9 mouse cellular contexts compared by ENCODE assay signal in genomic region chr9:58113279-58113884, GRCm38 (mm10). TPM values are rescaled to one million over a fixed set of nuclear protein-coding genes. Genes with fewer than 3 reads are reported as not detected.
A peak's percentile ranks its signal among the peaks of the same experiment; 100 is the strongest.
DNase-seq lines count a peak whose midpoint lies in the region; ATAC-seq and TF ChIP-seq lines count a peak whose summit lies in the region.
"Had no signal": no experiment of that assay in that cellular context is flagged by ENCODE, and none has a peak within 500 bp of the region (broad histone marks: within the 10 kb centered on the region; RNA-seq: fewer than 3 reads in every experiment).

No protein-coding gene starts in this region.

- WGBS in heart, embryonic 16.5 days, result 8% methylated on average over 22 of the region's 22 CpGs
- WGBS in heart, adult 2 months, result 16% methylated on average over 22 of the region's 22 CpGs
- 5% methylated on average over 22 of the region's 22 CpGs for WGBS in hindbrain, embryonic 16.5 days
- 2% methylated on average over 22 of the region's 22 CpGs for WGBS in midbrain, embryonic 13.5 days

- intact Hi-C loops in heart, adult 2 months (cut with DNase I), result no loop called here

- H3K36me3 ChIP-seq in heart, embryonic 16.5 days (ENCODE audit: control insufficient read depth, insufficient read depth), result no peaks in the 10 kb centered on the region
- no peaks in the 10 kb centered on the region for H3K36me3 ChIP-seq in heart, adult 2 months (ENCODE audit: control insufficient read depth, insufficient read depth, low read length)
- no peaks in the 10 kb centered on the region for H3K36me3 ChIP-seq in hindbrain, embryonic 16.5 days (ENCODE audit: control insufficient read depth, insufficient read depth, low read length)
- no peaks in the 10 kb centered on the region for H3K36me3 ChIP-seq in midbrain, embryonic 13.5 days

- ATAC-seq in heart, embryonic 16.5 days (replicated peaks; ENCODE audit: extremely low read depth, insufficient read depth, low FRiP score), result no peak
- peak; percentile 22; the same call in 1 of the 2 replicates for ATAC-seq in hindbrain, embryonic 16.5 days
- peak; percentile 53 for ATAC-seq in midbrain, embryonic 13.5 days
- no peak for ATAC-seq in granulocyte monocyte progenitor cell, adult 5-6 weeks (replicated peaks; ENCODE audit: poor library complexity, severe bottlenecking)

- peaks cover 10% of the 10 kb centered on the region for H3K27me3 ChIP-seq in heart, embryonic 16.5 days (ENCODE audit: control insufficient read depth, insufficient read depth, low read length)
- H3K27me3 ChIP-seq in heart, adult 2 months (ENCODE audit: control insufficient read depth, insufficient read depth, low read length), result peaks cover 1% of the 10 kb centered on the region; the same call in 1 of the 2 replicates
- no peaks in the 10 kb centered on the region for H3K27me3 ChIP-seq in hindbrain, embryonic 16.5 days (replicated peaks; ENCODE audit: control insufficient read depth, insufficient read depth, low read length)
- H3K27me3 ChIP-seq in midbrain, embryonic 13.5 days, result peaks cover 31% of the 10 kb centered on the region

- peak overlapping the region; percentile 32 for H3K4me3 ChIP-seq in heart, embryonic 16.5 days (ENCODE audit: low read length)
- H3K4me3 ChIP-seq in heart, adult 2 months, result no peak overlapping the region
- H3K4me3 ChIP-seq in hindbrain, embryonic 16.5 days (ENCODE audit: low read length), result no peak overlapping the region; the same call in 1 of the 2 replicates
- peak overlapping the region; percentile 21 for H3K4me3 ChIP-seq in midbrain, embryonic 13.5 days (replicated peaks)

- DNase-seq in heart, adult 2 months, result no peak
- DNase-seq in embryo, embryonic 10 days (ENCODE audit: low spot score), result peak; percentile 49
- no peak for DNase-seq in gastrocnemius, postnatal 10 days
- DNase-seq in frontal cortex, adult 2 months (ENCODE audit: extremely low spot score in 1 of 2, low spot score in 1 of 2), result no peak

- H3K9me3 ChIP-seq in heart, embryonic 16.5 days (replicated peaks; ENCODE audit: control insufficient read depth, low read length), result no peaks in the 10 kb centered on the region
- no peaks in the 10 kb centered on the region for H3K9me3 ChIP-seq in hindbrain, embryonic 16.5 days (ENCODE audit: control insufficient read depth, low read length)
- no peaks in the 10 kb centered on the region for H3K9me3 ChIP-seq in midbrain, embryonic 13.5 days

- TF ChIP-seq CTCF in heart, adult 2 months (IDR thresholded peaks at IDR 0.05), result no peak

- no peak overlapping the region for H3K27ac ChIP-seq in heart, embryonic 16.5 days (ENCODE audit: low read length)
- H3K27ac ChIP-seq in heart, adult 2 months, result no peak overlapping the region
- H3K27ac ChIP-seq in hindbrain, embryonic 16.5 days (ENCODE audit: low read depth, low read length), result peak overlapping the region; percentile 70
- H3K27ac ChIP-seq in midbrain, embryonic 13.5 days, result peak overlapping the region; percentile 97

- no peak for TF ChIP-seq EP300 in heart, adult 2 months (IDR thresholded peaks at IDR 0.05; ENCODE audit: insufficient read depth, low read depth, low read length)

- TF ChIP-seq POLR2A in heart, adult 2 months (IDR thresholded peaks at IDR 0.05; ENCODE audit: insufficient read depth, low read depth, low read length), result no peak

- H3K4me2 ChIP-seq in heart, embryonic 16.5 days (ENCODE audit: low read depth, low read length), result peak overlapping the region; percentile 54
- H3K4me2 ChIP-seq in hindbrain, embryonic 16.5 days (ENCODE audit: low read length), result peak overlapping the region; percentile 44
- H3K4me2 ChIP-seq in midbrain, embryonic 13.5 days (replicated peaks), result peak overlapping the region; percentile 43

- H3K9ac ChIP-seq in heart, embryonic 16.5 days (ENCODE audit: low read length), result peak overlapping the region; percentile 44
- no peak overlapping the region for H3K9ac ChIP-seq in heart, adult 2 months (ENCODE audit: low read depth, low read length)
- H3K9ac ChIP-seq in hindbrain, embryonic 16.5 days (ENCODE audit: low read depth, low read length), result peak overlapping the region; percentile 41
- H3K9ac ChIP-seq in midbrain, embryonic 13.5 days (replicated peaks), result peak overlapping the region; percentile 57

- H3K4me1 ChIP-seq in heart, embryonic 16.5 days (ENCODE audit: control insufficient read depth, insufficient read depth, low read length), result peaks cover 13% of the 10 kb centered on the region
- no peaks in the 10 kb centered on the region; the same call in 1 of the 2 replicates for H3K4me1 ChIP-seq in heart, adult 2 months (ENCODE audit: control insufficient read depth, insufficient read depth, low read length)
- H3K4me1 ChIP-seq in hindbrain, embryonic 16.5 days (ENCODE audit: control insufficient read depth, insufficient read depth, low read depth, low read length), result peaks cover 45% of the 10 kb centered on the region
- H3K4me1 ChIP-seq in midbrain, embryonic 13.5 days (replicated peaks), result peaks cover 71% of the 10 kb centered on the region

- no peaks in the 10 kb centered on the region for H3K79me2 ChIP-seq in heart, adult 2 months (replicated peaks; ENCODE audit: control insufficient read depth, insufficient read depth, low read length)

RNA-seq across cellular contexts. Expression of gene Ccdc33, which starts 5.2 kb away (rescaled TPM):
- polyA plus RNA-seq in heart, embryonic 16.5 days (2015; fragmentation: Nextera tagmentation; extraction: Ambion mirVana), result 0.20 and 0.24 TPM in 2 replicates
- not detected for total RNA-seq in heart, adult 2 months (2021)
- polyA plus RNA-seq in heart, adult 2 months (2012; rRNA removed), result 1.3 TPM in 1 of 2 replicates, not detected in the other
- 0.43 and 0.79 TPM in 2 replicates for polyA plus RNA-seq in hindbrain, embryonic 16.5 days (2015; fragmentation: Nextera tagmentation; extraction: Ambion mirVana)
- polyA plus RNA-seq in midbrain, embryonic 13.5 days (2015; fragmentation: Nextera tagmentation; extraction: Ambion mirVana), result 0.73 and 0.80 TPM in 2 replicates
- not detected for total RNA-seq in gastrocnemius, postnatal 10 days (2021)
- polyA plus RNA-seq in frontal cortex, adult 2 months (2012; rRNA removed), result 1.4 and 1.8 TPM in 2 replicates
- not detected in 2 replicates for total RNA-seq in granulocyte monocyte progenitor cell, adult 5-6 weeks (2014; fragmentation: Nextera tagmentation)
- not detected in 2 replicates for total RNA-seq in granulocyte monocyte progenitor cell, adult 5-6 weeks (2017)
- total RNA-seq: MEL had no signal

RNA-seq across cellular contexts. Expression of gene Stra6, which starts 49.8 kb away (rescaled TPM):
- 0.30 and 0.89 TPM in 2 replicates for polyA plus RNA-seq in heart, embryonic 16.5 days (2015; fragmentation: Nextera tagmentation; extraction: Ambion mirVana)
- total RNA-seq in heart, adult 2 months (2021), result under 1 TPM; 0.34 to 0.65 TPM
- polyA plus RNA-seq in heart, adult 2 months (2012; rRNA removed), result 0.68 and 1.3 TPM in 2 replicates
- 11.6 and 16.4 TPM in 2 replicates for polyA plus RNA-seq in hindbrain, embryonic 16.5 days (2015; fragmentation: Nextera tagmentation; extraction: Ambion mirVana)
- 8.1 and 9.9 TPM in 2 replicates for polyA plus RNA-seq in midbrain, embryonic 13.5 days (2015; fragmentation: Nextera tagmentation; extraction: Ambion mirVana)
- total RNA-seq in gastrocnemius, postnatal 10 days (2021), result under 1 TPM; 0.25 to 0.40 TPM
- 5.7 and 7.6 TPM in 2 replicates for polyA plus RNA-seq in frontal cortex, adult 2 months (2012; rRNA removed)
- total RNA-seq in granulocyte monocyte progenitor cell, adult 5-6 weeks (2014; fragmentation: Nextera tagmentation), result not detected in 2 replicates
- total RNA-seq in granulocyte monocyte progenitor cell, adult 5-6 weeks (2017), result not detected in 2 replicates
- total RNA-seq: MEL had no signal

Comparison
In these comparisons a context has a peak if more than half of its experiments do, and no peak if none do; other contexts are left out.
1. H3K4me3 ChIP-seq: peak in heart, embryonic 16.5 days (single experiment) and midbrain, embryonic 13.5 days (single experiment); none in heart, adult 2 months (single experiment) and hindbrain, embryonic 16.5 days (single experiment).
2. ATAC-seq: peak in hindbrain, embryonic 16.5 days (single experiment) and midbrain, embryonic 13.5 days (single experiment); none in heart, embryonic 16.5 days (single experiment) and granulocyte monocyte progenitor cell, adult 5-6 weeks (single experiment).
3. H3K27ac ChIP-seq: peak in hindbrain, embryonic 16.5 days (single experiment) and midbrain, embryonic 13.5 days (single experiment); none in heart, embryonic 16.5 days (single experiment) and heart, adult 2 months (single experiment).
4. Peak in every context shown above with its lines, with median percentiles within 50 percentile points of each other: H3K4me2 ChIP-seq.